Mouse (Mus musculus): ENCODE data around the gene Parm1.

Parm1 gene

GRCm38 (mm10) chr5:91581799-91582198, 64.4 kb downstream of the Parm1 start:
- DNase-seq: no peak

- DNase-seq: no peak
Measured at GRCm38 (mm10) chr5:91586206-91586605, 68.8 kb downstream of the Parm1 start.

- DNase-seq: no peak
Measured at GRCm38 (mm10) chr5:91594083-91594482, 76.7 kb downstream of the Parm1 start.

GRCm38 (mm10) chr5:91597216-91597615, 79.8 kb downstream of the Parm1 start:
- no peak for DNase-seq

GRCm38 (mm10) chr5:91599801-91600200, 82.4 kb downstream of the Parm1 start:
- no peak for DNase-seq

- DNase-seq: peak; percentile 16 to 27
Measured at GRCm38 (mm10) chr5:91603347-91603746, 85.9 kb downstream of the Parm1 start.

GRCm38 (mm10) chr5:91603787-91604439, 86.5 kb downstream of the Parm1 start:
- DNase-seq: peak in 1 of 2 experiments; percentile 10

GRCm38 (mm10) chr5:91607234-91607633, 89.8 kb downstream of the Parm1 start:
- no peak for DNase-seq

- DNase-seq: no peak
Measured at GRCm38 (mm10) chr5:91607841-91608240, 90.4 kb downstream of the Parm1 start.

GRCm38 (mm10) chr5:91609041-91609440, 91.6 kb downstream of the Parm1 start:
- DNase-seq: no peak

GRCm38 (mm10) chr5:91609511-91610300, 92.3 kb downstream of the Parm1 start:
- DNase-seq: no peak

- DNase-seq: no peak
Measured at GRCm38 (mm10) chr5:91610499-91610898, 93.1 kb downstream of the Parm1 start.

GRCm38 (mm10) chr5:91611589-91611988, 94.2 kb downstream of the Parm1 start:
- no peak for DNase-seq

- DNase-seq: no peak
Measured at GRCm38 (mm10) chr5:91617331-91618233, 100.2 kb downstream of the Parm1 start.

- no peak for DNase-seq
Measured at GRCm38 (mm10) chr5:91618661-91619173, 101.3 kb downstream of the Parm1 start.

- no peak for DNase-seq
Measured at GRCm38 (mm10) chr5:91621197-91621596, 103.8 kb downstream of the Parm1 start.

GRCm38 (mm10) chr5:91626823-91627222, 109.4 kb downstream of the Parm1 start:
- no peak for DNase-seq

- peak; percentile 22 to 30 for DNase-seq
Measured at GRCm38 (mm10) chr5:91629472-91629871, 112.1 kb downstream of the Parm1 start.

GRCm38 (mm10) chr5:91651330-91651729, 133.9 kb downstream of the Parm1 start:
- no peak for DNase-seq

- no peak for DNase-seq
Measured at GRCm38 (mm10) chr5:91653061-91653915, 135.9 kb downstream of the Parm1 start.

- no peak for DNase-seq
Measured at GRCm38 (mm10) chr5:91654331-91655048, 137.1 kb downstream of the Parm1 start.
